Mouse (Mus musculus) spleen, postnatal 4 days (tissue): ENCODE data around the gene Olfr585.

Experiments used
- DNase-seq, 2 experiments: peaks; one replicate each; pipeline ENCODE4 v3.0.0; 2022; ENCODE audit warnings: low spot score in 2 of 2

Gene Olfr585

GRCm38 (mm10) chr7:103097420-103097819, at the start of gene Olfr585:
TSS of gene Olfr585 (plus strand) at chr7:103097720.
- no peak for DNase-seq

- DNase-seq = no peak
Observed at GRCm38 (mm10) chr7:103051000-103051399, 46.5 kb upstream of the Olfr585 start, which contains the start of gene Olfr583. TSS of gene Olfr583 (plus strand) at chr7:103051300.

- no peak for DNase-seq
Observed at GRCm38 (mm10) chr7:103081585-103081984, 15.9 kb upstream of the Olfr585 start, which contains the start of gene Olfr584. TSS of gene Olfr584 (plus strand) at chr7:103081885.

DNA sequence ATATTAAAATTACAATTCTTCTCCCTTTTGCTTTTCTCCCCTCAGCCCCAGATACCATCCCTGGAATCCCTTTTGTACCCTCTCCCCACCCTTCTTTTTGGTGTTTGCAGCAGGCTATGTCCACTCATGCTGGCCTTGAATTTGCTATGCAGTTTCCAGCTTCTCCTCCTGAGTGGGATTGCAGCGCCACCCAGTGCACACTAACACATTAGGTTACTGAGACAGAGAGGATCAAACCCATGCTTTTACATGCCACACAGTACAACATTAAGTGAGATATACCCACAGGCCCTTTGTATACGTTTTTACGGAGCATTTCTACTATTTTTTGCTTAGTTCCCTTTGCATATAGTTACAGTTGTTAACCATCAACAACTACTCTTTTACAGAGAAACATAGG, 21.9 kb downstream of the Olfr585 start:
- no peak for DNase-seq

DNA sequence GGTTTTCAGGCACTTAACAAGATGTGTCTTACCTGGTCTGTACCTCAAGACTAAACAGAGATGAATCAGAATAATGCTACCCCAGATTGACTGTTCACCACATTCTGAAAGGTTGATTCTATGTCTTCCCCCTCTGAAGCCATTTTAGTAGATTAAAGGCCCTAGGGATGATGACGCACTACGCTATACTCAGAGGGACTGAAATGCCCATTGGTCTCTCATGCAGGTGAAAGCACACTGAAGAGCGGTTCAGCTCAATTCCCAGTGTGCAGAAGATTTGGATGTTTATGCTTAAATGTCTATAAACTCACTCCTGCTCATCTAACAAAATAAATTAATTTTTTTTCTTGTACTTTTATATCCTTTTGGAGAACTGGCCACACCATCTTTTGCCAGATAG, 28.0 kb downstream of the Olfr585 start, which contains the start of gene Olfr586:
TSS of gene Olfr586 (minus strand) at position 101 of the 400 bp plus-strand sequence.
- DNase-seq = no peak

DNA sequence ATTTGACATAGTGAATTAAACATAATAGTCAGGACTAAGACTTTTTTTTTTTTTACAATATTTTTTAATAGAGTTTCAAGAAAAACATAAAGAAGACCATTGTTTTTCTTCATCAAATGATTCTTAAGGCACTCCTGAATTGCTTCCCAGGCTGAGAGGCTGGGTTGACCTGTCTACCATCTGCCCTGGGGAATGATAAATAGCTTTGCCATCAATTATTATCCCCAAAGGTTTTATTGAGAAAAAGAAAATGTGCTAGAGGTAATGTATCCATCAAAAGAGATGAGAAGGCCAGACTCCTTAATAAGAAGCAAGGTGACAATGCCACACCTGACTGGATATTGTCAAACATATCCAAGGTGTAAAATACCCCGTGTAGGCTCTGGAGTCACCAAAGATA, 43.1 kb downstream of the Olfr585 start, which contains the start of gene Olfr588-ps1:
TSS of gene Olfr588-ps1 (plus strand) at position 301 of the 400 bp plus-strand sequence.
- no peak for DNase-seq
